Mouse (Mus musculus): ENCODE data around the gene Gm42715.
A peak's percentile ranks its signal among the peaks of the same experiment; 100 is the strongest.

Gene Gm42715

GRCm38 (mm10) chr7:127586149-127586548, 66.8 kb downstream of the Gm42715 start:
- peak; percentile 51 for DNase-seq (ENCODE audit: low read depth)

DNA sequence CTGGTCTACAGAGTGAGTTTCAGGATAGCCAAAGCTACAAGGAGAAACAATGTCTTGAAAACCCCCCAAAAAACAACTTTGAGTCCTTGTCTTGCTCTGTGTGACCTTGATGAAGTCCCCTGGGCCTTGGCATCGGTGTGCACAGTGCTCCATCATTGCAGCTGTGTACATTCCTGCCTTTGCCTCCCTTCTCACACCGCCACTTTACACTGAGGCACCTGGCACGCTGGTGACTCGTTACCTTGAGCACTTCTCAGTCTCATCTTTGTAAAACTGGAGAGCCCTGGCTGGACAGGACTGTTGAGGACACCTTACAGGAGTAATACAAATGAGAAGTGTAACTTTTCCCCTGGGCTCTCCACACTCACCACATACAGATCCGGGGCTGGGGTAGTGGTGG, 67.8 kb downstream of the Gm42715 start:
- no peak for DNase-seq (ENCODE audit: low read depth)

GRCm38 (mm10) chr7:127588011-127588871, 68.9 kb downstream of the Gm42715 start, which contains the start of the genes Ccdc189 and Rnf40:
Ccdc189 (minus strand) TSS chr7:127588595.
Rnf40 (plus strand) TSS chr7:127588767.
- peak; percentile 98 for DNase-seq (ENCODE audit: low read depth)

- DNase-seq (ENCODE audit: low read depth): no peak
Measured at GRCm38 (mm10) chr7:127588901-127589300, 69.5 kb downstream of the Gm42715 start.

DNA sequence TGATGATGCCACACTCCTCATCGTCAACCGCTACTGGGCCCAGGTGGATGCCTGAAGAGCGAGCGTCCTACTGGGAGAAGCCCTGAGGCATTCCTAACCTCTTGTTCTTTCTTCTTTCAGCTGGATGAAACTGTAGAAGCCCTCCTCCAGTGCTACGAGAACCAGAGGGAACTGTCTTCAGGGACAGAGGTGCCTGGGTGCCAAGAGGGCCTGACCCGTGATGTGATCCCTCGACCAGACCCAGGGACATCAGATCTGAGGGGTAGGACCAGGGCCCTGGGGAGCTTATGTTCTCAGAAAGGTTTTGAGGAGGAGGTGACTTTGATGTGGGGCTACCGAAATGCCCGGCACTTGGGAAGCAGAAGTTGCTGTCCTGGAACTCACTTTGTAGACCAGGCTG, 70.3 kb downstream of the Gm42715 start:
- DNase-seq (ENCODE audit: low read depth): no peak

DNA sequence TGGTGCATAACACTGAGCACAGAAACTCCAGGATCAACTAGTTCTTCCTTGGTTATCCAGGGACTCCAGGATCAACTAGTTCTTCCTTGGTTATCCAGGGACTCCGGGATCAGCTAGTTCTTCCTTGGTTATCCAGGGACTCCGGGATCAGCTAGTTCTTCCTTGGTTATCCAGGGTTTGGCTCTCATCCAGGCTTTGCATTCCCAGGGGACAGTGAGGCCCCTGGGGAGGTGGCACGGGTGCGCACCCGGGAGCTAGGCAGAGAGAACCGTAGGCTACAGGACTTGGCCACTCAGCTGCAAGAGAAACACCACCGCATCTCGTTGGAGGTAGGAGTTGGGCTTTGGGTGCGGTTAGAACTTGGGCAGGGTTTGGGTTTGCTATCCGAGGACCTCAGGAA, 71.7 kb downstream of the Gm42715 start:
- no peak for DNase-seq (ENCODE audit: low read depth)

DNA sequence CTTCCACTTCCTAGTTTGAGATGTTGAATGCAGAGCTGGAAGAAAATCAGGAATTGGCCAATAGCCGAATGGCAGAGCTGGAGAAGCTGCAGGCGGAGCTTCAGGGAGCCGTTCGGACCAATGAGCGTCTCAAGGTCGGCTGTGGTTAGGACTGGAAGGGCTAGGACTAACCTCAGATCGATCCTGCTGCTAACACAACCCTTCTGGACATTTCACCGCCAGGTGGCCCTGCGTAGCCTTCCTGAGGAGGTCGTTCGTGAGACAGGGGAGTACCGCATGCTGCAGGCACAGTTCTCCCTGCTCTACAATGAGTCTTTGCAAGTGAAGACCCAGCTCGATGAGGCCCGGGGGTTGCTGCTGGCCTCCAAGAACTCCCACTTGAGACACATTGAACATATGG, 73.2 kb downstream of the Gm42715 start:
- no peak for DNase-seq (ENCODE audit: low read depth)

- no peak for DNase-seq (ENCODE audit: low read depth)
Measured at GRCm38 (mm10) chr7:127596747-127597146, 77.4 kb downstream of the Gm42715 start.

GRCm38 (mm10) chr7:127600612-127601011, 81.2 kb downstream of the Gm42715 start:
- DNase-seq (ENCODE audit: low read depth): no peak

DNA sequence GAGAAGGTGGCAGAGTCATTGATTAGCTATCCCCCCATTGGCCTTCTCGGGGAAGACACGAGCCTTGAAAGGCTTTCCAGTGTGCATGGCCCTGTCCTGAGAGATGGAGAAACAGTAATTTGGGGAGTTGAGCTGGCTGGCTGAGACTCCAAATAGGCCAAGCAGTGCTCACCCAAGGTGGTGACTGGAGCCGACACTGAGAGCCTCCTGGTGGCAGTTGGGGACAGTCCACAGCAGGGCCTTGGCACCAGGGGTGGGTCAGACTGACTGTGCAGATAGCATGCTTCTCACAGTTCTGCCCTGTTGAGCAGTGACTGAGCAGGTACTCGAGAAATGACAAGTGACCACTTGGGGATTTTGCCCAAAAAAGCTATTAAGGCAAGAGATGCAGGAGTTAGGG, 82.4 kb downstream of the Gm42715 start:
- DNase-seq (ENCODE audit: low read depth): no peak

DNA sequence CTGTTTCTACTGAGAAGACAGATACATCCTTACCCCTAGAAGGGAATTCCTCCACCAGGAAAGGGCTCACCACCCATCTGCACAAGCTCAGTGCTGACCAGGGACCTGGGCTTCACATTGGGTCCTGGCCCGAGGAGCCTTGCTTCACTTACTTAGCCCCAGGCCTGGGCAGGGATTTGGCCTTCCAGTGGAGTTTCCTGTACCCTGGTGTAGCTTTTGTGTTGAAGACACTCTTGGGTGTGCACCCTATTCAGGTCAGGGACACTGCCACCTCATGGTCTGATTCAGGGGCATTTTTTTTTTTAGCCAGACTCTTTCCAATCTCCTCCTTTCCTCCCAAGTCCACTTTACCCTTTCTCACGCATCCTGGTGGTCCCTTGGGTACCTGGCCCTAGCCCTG, 83.5 kb downstream of the Gm42715 start:
- no peak for DNase-seq (ENCODE audit: low read depth)

GRCm38 (mm10) chr7:127604256-127604655, 84.9 kb downstream of the Gm42715 start:
- DNase-seq (ENCODE audit: low read depth): no peak

- DNase-seq (ENCODE audit: low read depth): no peak
Measured at GRCm38 (mm10) chr7:127607150-127607549, 87.8 kb downstream of the Gm42715 start.

GRCm38 (mm10) chr7:127611011-127611410, 91.6 kb downstream of the Gm42715 start:
- DNase-seq (ENCODE audit: low read depth): no peak

- DNase-seq (ENCODE audit: low read depth): no peak
Measured at GRCm38 (mm10) chr7:127611561-127611960, 92.2 kb downstream of the Gm42715 start.

DNA sequence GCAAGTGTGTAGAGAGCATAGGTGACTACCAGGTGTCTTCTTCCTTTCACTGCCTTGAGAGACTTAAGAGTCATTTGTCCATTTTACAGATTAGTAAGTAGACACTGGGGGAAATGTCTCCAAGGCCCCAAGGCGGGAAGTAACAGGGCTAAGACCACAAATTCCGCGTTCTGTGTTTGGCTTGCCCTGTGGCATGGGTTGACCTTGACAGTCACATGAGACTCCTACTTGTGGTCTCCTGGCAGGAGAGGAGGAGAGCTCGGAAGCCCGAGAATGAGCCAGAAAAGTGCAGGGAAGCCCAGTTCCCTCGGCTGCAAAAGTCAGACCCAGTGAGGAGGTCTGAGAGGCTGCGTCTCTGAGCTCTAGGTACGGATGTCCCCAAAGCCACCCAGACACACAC, 94.1 kb downstream of the Gm42715 start:
- DNase-seq (ENCODE audit: low read depth): no peak

DNA sequence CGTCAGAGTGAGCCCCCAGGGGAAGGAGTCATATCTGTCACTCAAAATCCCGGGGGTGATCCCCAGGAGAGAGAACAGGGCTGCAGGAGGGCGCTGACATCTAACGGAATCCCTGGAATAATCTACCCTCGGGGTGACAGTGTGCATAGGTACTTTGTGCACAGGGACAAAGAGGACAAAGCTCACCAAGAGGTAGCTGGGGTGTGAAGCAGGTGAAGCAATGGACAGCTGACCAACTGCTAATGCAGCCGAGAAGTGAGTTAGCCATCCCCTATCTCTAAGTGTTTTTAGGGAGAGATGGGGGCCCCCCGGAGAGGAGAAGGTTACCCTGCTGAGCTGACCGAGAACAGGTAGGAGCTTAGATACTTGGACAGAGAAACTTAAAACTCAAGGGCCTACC, 94.7 kb downstream of the Gm42715 start:
- no peak for DNase-seq (ENCODE audit: low read depth)

DNA sequence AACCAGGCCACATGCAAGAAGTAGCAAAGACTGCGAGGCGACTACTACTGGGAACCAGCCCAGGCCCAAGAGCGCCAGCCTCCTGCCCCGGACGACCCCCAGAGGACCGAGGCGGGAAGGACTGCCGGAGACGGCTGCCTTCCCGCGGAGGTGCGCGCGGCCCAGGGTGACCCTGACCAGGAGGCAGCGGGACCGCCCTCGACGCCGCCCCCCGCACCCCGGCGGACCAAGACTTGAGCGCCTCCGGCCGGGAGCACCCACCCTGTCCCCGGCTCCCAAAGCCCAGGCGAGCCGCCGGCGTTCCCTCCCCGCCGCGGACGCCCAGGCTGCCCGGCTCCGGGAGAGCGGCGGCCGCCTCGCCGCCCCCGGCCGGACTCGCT, 95.1 kb downstream of the Gm42715 start:
- no peak for DNase-seq (ENCODE audit: low read depth)

- DNase-seq (ENCODE audit: low read depth): peak; percentile 40
Measured at GRCm38 (mm10) chr7:127614891-127615843, 95.8 kb downstream of the Gm42715 start, which contains the start of gene Zfp629. Zfp629 (minus strand) TSS chr7:127615797.

GRCm38 (mm10) chr7:127616336-127616735, 97.0 kb downstream of the Gm42715 start:
- no peak for DNase-seq (ENCODE audit: low read depth)

All from c-Kit-positive CD71-positive TER-119-negative erythroid progenitor cells, embryonic 14.5 days (primary cell).